Mouse (Mus musculus): ENCODE measurements around the gene Gcgr.
"Not testable (repeated sequence)": the region's sequence is repeated elsewhere in the genome, so short reads cannot be mapped to it uniquely, and the experiment has no call there.

Gcgr gene

GRCm38 (mm10) chr11:120535804-120536203, 5.3 kb downstream of the Gcgr start:
- in situ Hi-C loops (cut with MboI, MseI), result no loop called here

GRCm38 (mm10) chr11:120538485-120538884, 8.0 kb downstream of the Gcgr start:
- in situ Hi-C loops (cut with MboI, MseI), result no loop called here

GRCm38 (mm10) chr11:120538955-120539284, 8.4 kb downstream of the Gcgr start:
- in situ Hi-C loops (cut with MboI, MseI), result no loop called here

- in situ Hi-C loops (cut with MboI, MseI), result no loop called here
Measured at GRCm38 (mm10) chr11:120539285-120540014, 9.0 kb downstream of the Gcgr start.

GRCm38 (mm10) chr11:120541907-120542306, 11.4 kb downstream of the Gcgr start:
- in situ Hi-C loops (cut with MboI, MseI), result no loop called here

- in situ Hi-C loops (cut with MboI, MseI), result no loop called here
Measured at GRCm38 (mm10) chr11:120542376-120542775, 11.9 kb downstream of the Gcgr start.

- in situ Hi-C loops (cut with MboI, MseI), result no loop called here
Measured at GRCm38 (mm10) chr11:120545964-120546363, 15.5 kb downstream of the Gcgr start.

GRCm38 (mm10) chr11:120547469-120547868, 17.0 kb downstream of the Gcgr start:
- in situ Hi-C loops (cut with MboI, MseI), result no loop called here

GRCm38 (mm10) chr11:120548214-120548613, 17.7 kb downstream of the Gcgr start:
- in situ Hi-C loops (cut with MboI, MseI), result no loop called here

- in situ Hi-C loops (cut with MboI, MseI), result no loop called here
Measured at GRCm38 (mm10) chr11:120548786-120549167, 18.3 kb downstream of the Gcgr start.

GRCm38 (mm10) chr11:120549168-120549945, 18.9 kb downstream of the Gcgr start, which contains the start of gene Mcrip1:
TSS of gene Mcrip1 (minus strand) at chr11:120549727.
- in situ Hi-C loops (cut with MboI, MseI), result no loop called here

- in situ Hi-C loops (cut with MboI, MseI), result no loop called here
Measured at GRCm38 (mm10) chr11:120549986-120550809, 19.7 kb downstream of the Gcgr start.

GRCm38 (mm10) chr11:120550810-120551440, 20.4 kb downstream of the Gcgr start, which contains the start of gene Ppp1r27:
TSS of gene Ppp1r27 (minus strand) at chr11:120551132.
- in situ Hi-C loops (cut with MboI, MseI), result no loop called here

- in situ Hi-C loops (cut with MboI, MseI), result no loop called here
Measured at GRCm38 (mm10) chr11:120552736-120553135, 22.2 kb downstream of the Gcgr start.

- in situ Hi-C loops (cut with MboI, MseI), result no loop called here
Measured at GRCm38 (mm10) chr11:120554834-120555233, 24.3 kb downstream of the Gcgr start.

GRCm38 (mm10) chr11:120555260-120555659, 24.8 kb downstream of the Gcgr start:
- in situ Hi-C loops (cut with MboI, MseI), result no loop called here

GRCm38 (mm10) chr11:120558843-120559242, 28.3 kb downstream of the Gcgr start:
- in situ Hi-C loops (cut with MboI, MseI), result not testable (repeated sequence)

- in situ Hi-C loops (cut with MboI, MseI), result loop anchor here (5.0 kb wide), 2 partner anchors 49 to 84 kb away; no protein-coding TSS in a partner anchor
Measured at GRCm38 (mm10) chr11:120560952-120561728, 30.6 kb downstream of the Gcgr start.

- in situ Hi-C loops (cut with MboI, MseI), result loop anchor here (5.0 kb wide), 2 partner anchors 51 to 86 kb away; no protein-coding TSS in a partner anchor
Measured at GRCm38 (mm10) chr11:120562949-120563348, 32.5 kb downstream of the Gcgr start.

GRCm38 (mm10) chr11:120565114-120565513, 34.6 kb downstream of the Gcgr start:
- in situ Hi-C loops (cut with MboI, MseI), result no loop called here

GRCm38 (mm10) chr11:120568324-120568723, 37.8 kb downstream of the Gcgr start:
- in situ Hi-C loops (cut with MboI, MseI), result no loop called here
